9 mouse cellular contexts compared by ENCODE assay signal in the genomic region with DNA sequence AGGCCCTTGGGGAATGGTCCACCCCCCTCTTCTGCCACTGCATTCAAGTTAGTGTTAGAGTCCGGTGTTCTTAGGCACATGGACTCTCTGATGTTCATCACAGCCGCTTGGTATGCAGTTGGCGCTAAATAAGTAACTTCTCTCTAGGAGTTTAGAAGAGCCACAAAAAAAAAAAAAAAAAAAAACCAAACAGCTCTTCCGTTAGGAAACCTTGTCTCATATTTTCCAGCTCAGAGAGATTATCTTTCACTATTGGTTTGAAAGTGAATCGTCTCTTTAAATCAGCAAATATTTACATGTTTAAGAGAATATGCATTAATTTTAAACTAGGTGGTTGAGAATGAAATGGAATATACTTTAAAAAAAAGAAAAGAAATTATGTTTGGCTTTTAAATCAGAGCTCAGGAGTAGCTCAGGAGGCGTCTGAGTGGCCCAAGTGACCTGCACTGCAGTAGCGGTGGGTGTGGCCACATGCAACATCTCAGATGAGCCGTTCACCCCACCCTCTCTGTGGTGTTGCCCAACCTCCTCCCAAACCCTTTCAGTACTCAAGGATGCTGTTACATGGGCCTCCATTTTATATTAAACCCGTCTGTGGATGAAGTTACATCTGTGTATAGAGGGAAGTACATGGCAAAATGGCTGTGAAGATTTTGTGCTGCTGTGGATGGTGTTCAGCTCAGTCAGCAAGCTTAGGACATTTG.
DNase-seq lines count a peak whose midpoint lies in the region; ATAC-seq and TF ChIP-seq lines count a peak whose summit lies in the region.
"Had no signal": no experiment of that assay in that cellular context is flagged by ENCODE, and none has a peak within 500 bp of the region (broad histone marks: within the 10 kb centered on the region; RNA-seq: fewer than 3 reads in every experiment).

No protein-coding gene starts in this region.

- peak overlapping the region; percentile 63; the same call in 1 of the 2 replicates for H3K4me2 ChIP-seq in lung, embryonic 14.5 days
- H3K4me2 ChIP-seq in hindbrain, embryonic 13.5 days: peak overlapping the region; percentile 80

- no peak overlapping the region for H3K27ac ChIP-seq in cerebellum, adult 2 months (ENCODE audit: insufficient read depth, low read length)
- no peak overlapping the region for H3K27ac ChIP-seq in lung, embryonic 14.5 days (ENCODE audit: low read depth)
- H3K27ac ChIP-seq in hindbrain, embryonic 13.5 days: peak overlapping the region; percentile 97
- no peak overlapping the region for H3K27ac ChIP-seq in olfactory bulb, adult 2 months (ENCODE audit: insufficient read depth, low read depth, low read length)

- WGBS in cerebellum, adult 2 months: 86% methylated on average over 9 of the region's 9 CpGs
- WGBS in lung, embryonic 14.5 days: 60% methylated on average over 9 of the region's 9 CpGs
- 50% methylated on average over 9 of the region's 9 CpGs for WGBS in hindbrain, embryonic 13.5 days
- WGBS in olfactory bulb, adult 2 months: 61% methylated on average over 9 of the region's 9 CpGs

- no peaks in the 10 kb centered on the region for H3K36me3 ChIP-seq in lung, embryonic 14.5 days (ENCODE audit: insufficient read depth)
- no peaks in the 10 kb centered on the region for H3K36me3 ChIP-seq in hindbrain, embryonic 13.5 days

- no peaks in the 10 kb centered on the region for H3K27me3 ChIP-seq in cerebellum, adult 2 months (ENCODE audit: control insufficient read depth, insufficient read depth, low read length)
- H3K27me3 ChIP-seq in lung, embryonic 14.5 days (ENCODE audit: insufficient read depth, low read length): no peaks in the 10 kb centered on the region
- no peaks in the 10 kb centered on the region for H3K27me3 ChIP-seq in hindbrain, embryonic 13.5 days

- no peaks in the 10 kb centered on the region for H3K4me1 ChIP-seq in cerebellum, adult 2 months (ENCODE audit: control insufficient read depth, insufficient read depth, low read length)
- no peaks in the 10 kb centered on the region; the same call in 1 of the 2 replicates for H3K4me1 ChIP-seq in lung, embryonic 14.5 days (ENCODE audit: insufficient read depth)
- peaks cover 42% of the 10 kb centered on the region for H3K4me1 ChIP-seq in hindbrain, embryonic 13.5 days (replicated peaks)
- peaks cover 5% of the 10 kb centered on the region for H3K4me1 ChIP-seq in olfactory bulb, adult 2 months (ENCODE audit: control insufficient read depth, insufficient read depth, low read length)

- H3K4me3 ChIP-seq in cerebellum, adult 2 months (replicated peaks; ENCODE audit: insufficient read depth, low read depth, low read length): peak overlapping the region; percentile 16
- H3K4me3 ChIP-seq in lung, embryonic 14.5 days (ENCODE audit: low read depth, low read length): no peak overlapping the region
- H3K4me3 ChIP-seq in hindbrain, embryonic 13.5 days: peak overlapping the region; percentile 75
- H3K4me3 ChIP-seq in olfactory bulb, adult 2 months (ENCODE audit: insufficient read depth, low read depth, low read length): peak overlapping the region; percentile 57

- ATAC-seq in lung, embryonic 14.5 days (ENCODE audit: insufficient read depth): no peak
- no peak for ATAC-seq in hindbrain, embryonic 13.5 days (ENCODE audit: low FRiP score)
- ATAC-seq: activated CD4-positive, CD25-positive, alpha-beta regulatory T cell, adult 4 months had no signal

- no peak for DNase-seq in cerebellum, adult 2 months
- no peak for DNase-seq in cerebellum, postnatal 36 days
- no peak for DNase-seq in lung, embryonic 14.5 days
- DNase-seq in lung, adult 18-20 months: no peak
- DNase-seq in T-cell, adult 2 months (ENCODE audit: low spot score): no peak
- DNase-seq in spleen, postnatal 14 days (ENCODE audit: low spot score in 2 of 2): no peak

- no peaks in the 10 kb centered on the region for H3K9me3 ChIP-seq in lung, embryonic 14.5 days (ENCODE audit: low read depth, low read length)
- H3K9me3 ChIP-seq in hindbrain, embryonic 13.5 days: no peaks in the 10 kb centered on the region

- no peak for TF ChIP-seq CTCF in cerebellum, adult 2 months (IDR thresholded peaks at IDR 0.05; ENCODE audit: borderline replicate concordance, insufficient read depth, low read depth, low read length)
- no peak for TF ChIP-seq CTCF in lung, embryonic 14.5 days (IDR thresholded peaks at IDR 0.05; ENCODE audit: low read depth)
- TF ChIP-seq CTCF in olfactory bulb, adult 2 months (IDR thresholded peaks at IDR 0.05; ENCODE audit: insufficient read depth, low read depth, low read length): no peak

- TF ChIP-seq POLR2A in cerebellum, adult 2 months (IDR thresholded peaks at IDR 0.05; ENCODE audit: borderline replicate concordance, insufficient read depth, low read length): no peak
- no peak for TF ChIP-seq POLR2A in olfactory bulb, adult 2 months (IDR thresholded peaks at IDR 0.05; ENCODE audit: insufficient read depth, low read depth, low read length)

- H3K9ac ChIP-seq in lung, embryonic 14.5 days: no peak overlapping the region
- H3K9ac ChIP-seq in hindbrain, embryonic 13.5 days: peak overlapping the region; percentile 91
